Mouse (Mus musculus): ENCODE results near the gene Glp2r.

- no peak for TF ChIP-seq POLR2A (IDR thresholded peaks at IDR 0.05; ENCODE audit: low read depth, low read length)
- no peak for TF ChIP-seq CTCF (IDR thresholded peaks at IDR 0.05; ENCODE audit: borderline replicate concordance, insufficient read depth, low read length)
These were observed 118.1 kb downstream of the Glp2r start for GRCm38 (mm10) chr11:67652893-67653255.
